Mouse (Mus musculus) frontal cortex, postnatal 36 days (tissue): Measurements from ENCODE around the gene Grid1.

Source experiments
- DNase-seq, 2 experiments: peaks; one replicate each; pipeline ENCODE4 v3.0.0; 2022; ENCODE audit warnings: low spot score in 2 of 2

Gene Grid1

DNA sequence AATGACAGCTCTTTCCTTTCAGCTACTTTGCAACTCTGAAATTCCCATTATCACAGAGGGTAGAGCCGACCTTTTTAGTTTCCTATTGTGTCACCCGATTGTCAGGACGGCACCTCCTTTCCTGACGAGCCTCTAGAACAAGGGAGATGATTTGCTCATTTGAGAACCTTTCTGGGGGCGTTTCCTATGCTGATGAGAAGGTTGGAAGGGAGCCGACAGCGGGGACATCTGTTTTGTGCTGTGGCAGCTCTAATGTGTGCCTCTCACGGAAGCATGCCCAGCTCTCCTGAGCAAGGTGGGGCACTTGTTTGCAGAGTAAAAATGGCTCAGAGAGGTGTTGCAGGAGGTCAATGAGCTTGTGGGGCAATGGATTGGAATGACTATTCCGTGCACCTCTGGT, 189.2 kb downstream of the Grid1 start:
- no peak for DNase-seq

DNA sequence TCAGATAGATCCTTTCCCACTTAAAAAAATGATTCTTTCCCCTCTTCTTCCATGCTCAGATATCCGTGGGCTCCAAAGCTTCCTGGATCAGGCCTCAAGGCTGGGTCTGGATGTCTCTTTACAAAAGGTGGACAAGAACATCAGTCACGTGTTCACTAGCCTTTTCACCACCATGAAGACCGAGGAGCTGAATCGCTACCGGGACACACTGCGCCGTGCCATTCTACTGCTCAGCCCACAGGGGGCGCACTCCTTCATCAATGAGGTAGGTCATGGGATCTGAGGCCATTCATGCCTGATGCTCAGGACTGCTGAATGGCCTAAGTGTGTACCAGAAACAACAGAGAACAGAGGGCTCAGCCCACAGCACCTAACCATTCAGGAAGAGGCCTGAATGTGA, 206.8 kb downstream of the Grid1 start:
- no peak for DNase-seq

DNA sequence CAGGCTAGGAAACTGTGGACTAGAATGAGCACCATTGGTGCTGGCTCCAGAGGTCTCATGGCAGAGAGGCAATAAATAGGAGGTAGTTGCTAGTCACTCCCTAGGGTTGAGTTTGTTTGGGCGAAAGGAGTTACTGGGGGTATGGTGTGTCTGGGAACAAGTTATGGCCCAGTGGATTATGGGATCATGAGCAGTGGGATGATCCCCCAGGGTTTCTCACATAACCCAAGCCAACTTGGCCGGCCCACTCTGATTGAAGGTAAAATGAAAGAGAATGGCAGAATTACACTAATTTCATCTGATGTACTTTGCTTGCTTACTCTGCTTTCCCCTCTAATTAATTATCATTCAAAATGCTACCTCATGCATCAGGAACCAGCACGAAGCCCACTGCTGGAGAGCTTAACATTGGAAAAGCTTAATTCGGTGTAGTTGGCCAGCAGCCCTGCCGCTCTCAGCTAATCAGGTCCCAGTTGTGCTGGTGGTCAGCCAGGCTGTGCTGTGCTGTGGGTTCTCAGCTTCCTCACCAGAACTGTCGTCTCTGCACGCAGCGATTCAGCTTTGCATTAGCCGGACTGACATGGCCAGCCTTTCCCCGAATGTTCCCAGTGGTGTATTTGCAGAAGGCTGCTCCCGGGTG, 207.7 kb downstream of the Grid1 start:
- peak in 1 of 2 experiments; percentile 22 for DNase-seq

DNA sequence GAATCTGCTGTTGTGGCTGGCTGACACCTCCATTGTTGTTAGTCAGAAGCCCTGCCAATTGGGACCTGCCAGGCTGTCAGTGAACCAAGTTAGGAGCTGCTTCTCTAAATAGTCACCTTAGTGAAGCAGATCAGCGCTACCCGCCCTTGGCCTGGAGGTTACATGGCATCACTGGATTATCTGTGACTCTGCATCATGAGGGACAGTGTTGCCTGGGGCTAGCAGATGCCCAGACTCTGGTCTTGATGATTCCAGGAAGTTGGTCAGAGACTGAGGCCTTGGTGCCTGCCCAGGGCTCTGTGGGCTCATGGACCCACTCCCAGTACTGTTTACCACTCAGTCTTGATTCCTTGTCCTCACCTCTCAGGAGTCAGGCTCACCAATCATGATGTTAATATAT, 209.7 kb downstream of the Grid1 start:
- DNase-seq = no peak

DNA sequence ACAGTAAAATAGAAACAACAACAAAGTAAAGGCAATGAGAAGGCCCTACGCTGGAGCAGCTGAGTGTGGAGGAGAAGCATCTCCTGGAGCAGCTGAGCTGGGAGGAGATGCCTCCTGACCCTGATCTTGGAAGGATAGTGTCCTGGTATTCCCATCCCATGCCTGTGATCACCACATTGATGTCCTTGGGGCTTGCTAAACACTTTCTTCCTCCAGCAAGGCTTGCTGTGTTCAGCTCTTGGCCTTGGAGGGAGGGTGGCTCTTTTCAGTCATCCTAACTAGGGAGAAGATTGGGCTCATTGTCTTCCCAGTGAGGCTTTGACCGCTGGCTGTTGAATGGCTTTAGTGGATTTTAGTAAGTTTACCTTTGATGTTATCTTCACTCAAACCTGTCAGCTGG, 210.4 kb downstream of the Grid1 start:
- no peak for DNase-seq

DNA sequence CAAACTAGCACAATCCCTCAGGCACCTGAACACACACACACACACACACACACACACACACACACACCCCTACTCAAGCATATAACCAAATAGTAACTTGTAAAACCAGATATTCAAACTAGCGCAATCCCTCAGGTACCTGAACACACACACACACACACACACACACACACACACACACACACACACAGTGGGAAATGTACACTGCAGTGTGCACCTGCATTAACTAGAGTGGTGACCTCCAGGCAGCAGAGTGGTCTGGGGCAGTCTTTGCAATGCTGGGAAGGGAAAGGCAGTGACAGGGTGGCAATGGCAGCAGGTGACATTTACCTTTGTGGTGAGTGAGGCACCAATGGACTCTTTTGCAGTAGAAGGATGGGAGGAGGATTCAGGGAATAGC, 212.4 kb downstream of the Grid1 start:
- no peak for DNase-seq

DNA sequence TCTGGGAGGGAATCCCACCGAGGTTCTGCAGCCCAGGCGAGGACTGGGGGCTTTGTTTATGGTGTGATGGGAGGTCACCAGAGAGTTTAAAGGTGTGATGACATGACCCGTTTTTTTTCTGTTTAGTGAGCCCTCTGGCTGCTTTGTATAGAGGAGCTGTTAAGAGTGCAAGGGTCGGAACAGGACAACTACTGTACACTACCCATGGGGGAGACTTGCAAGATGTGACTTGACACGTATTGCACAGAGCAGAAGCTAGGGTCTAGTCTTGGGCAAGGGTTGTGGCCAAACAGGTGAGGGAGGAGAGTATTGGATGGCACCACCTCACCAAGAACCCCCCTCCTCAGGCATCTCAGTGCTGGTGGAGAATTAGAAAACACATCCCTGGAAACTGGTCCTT, 224.4 kb downstream of the Grid1 start:
- no peak for DNase-seq

DNA sequence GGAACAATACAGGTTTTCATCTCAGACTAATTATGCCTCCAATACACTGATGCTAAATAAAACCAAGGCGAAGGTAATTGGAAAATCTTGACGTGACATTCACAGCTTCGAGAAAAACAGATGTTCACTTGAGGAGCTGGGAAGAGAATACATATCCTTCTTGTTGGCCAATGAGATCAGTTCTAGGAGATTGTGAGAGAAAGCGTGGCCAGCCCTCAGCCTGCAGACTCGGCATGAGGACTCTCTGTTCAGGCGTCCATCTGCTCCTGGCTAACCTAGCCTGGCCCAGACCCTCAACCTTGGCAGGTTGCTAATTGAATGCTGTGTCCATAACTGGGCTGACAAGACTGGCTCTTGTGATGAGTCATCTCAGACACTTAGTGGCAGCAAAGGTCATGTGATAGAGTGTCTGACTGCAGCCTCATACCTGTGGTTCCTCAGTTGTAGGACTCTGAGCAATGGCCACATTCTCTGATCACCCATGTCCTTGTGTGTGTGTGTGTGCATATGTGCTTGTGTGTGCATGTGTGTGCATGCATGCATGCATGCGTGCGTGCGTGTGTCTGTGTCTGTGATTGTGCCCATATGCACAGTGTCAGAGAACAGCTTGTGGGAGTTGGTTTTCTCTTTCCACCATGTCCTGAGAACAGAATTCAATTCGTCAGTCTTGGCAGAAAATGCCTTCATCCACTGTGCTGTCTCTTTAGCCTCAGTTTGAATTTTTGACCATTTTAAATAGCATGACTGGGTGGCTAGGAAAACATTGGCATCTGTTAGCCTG, 225.2 kb downstream of the Grid1 start:
- peak; percentile 26 to 44 for DNase-seq

DNA sequence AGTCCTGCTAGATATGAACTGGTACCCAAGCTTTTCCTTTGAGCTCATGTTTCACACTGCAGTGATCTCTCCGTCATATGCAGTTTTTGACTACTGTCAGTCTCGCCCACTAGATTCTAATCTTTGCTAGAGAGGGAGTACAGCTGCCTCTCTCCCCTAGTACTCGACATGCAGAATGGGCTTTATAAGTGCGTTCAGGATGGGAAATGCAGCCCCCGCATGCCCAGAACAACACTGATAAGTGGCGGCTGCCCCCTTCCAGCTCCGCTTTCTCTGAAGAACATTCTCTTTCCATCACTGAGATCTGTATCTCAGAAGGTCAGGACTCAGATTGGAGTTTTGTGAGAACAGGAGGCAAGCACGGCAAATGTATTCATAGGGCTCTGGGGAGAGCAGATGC, 229.3 kb downstream of the Grid1 start:
- peak in 1 of 2 experiments; percentile 8 for DNase-seq

DNA sequence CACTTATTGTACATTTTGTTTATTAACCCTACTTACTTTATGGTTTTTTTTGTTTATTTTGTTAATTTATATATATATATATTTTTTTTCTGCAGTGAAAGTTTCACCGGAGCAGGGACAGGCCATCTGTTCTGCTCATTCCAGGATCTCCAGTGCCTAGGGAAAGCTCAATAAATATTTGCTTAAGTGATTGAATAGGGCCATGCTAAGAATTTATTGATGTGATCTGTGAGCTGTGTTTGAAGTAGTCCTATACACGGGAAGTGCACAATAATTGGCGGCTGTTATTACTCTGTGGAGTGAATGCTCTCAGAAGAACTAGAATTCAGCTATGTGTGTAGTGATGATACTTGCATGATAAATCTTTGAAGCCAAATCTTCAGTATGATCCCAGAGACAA, 234.2 kb downstream of the Grid1 start:
- no peak for DNase-seq

DNA sequence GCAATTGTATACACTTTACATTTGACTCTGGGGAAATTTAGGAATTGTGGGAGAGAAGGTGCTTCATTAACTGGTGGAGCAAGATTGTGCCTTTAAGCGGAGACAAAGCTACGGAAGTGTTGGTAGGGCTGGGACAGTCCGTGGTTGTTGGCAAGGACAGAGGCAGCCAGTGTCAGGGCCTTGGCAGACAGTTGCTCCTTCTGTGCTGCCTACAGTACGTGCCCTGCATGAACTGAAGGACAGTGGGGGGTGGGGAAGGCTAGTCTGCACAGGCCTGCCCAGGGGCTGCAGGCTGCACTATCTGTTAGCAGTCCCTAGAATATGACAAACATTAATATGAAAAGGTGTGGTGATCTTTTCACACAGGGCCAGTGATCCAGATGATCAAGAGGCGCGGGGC, 254.7 kb downstream of the Grid1 start:
- peak; percentile 41 to 66 for DNase-seq

DNA sequence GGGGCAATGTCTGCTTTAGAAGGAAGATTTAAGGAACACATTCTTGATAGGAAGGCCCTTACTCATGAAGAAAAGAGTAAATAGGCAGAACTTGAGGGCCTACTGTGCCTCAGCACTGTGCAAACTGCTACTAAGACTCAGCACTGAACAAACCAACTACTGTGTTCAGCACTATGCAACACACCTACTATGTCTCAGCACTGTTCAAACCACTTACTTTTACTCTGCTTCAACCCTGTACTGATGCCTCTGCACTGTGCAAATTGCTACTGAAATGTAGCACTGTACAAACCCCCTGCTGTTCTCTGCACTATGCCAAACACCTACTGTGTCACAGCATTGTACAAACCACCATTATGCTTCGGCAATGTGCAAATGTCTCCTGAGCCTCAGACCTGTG, 260.0 kb downstream of the Grid1 start:
- no peak for DNase-seq

DNA sequence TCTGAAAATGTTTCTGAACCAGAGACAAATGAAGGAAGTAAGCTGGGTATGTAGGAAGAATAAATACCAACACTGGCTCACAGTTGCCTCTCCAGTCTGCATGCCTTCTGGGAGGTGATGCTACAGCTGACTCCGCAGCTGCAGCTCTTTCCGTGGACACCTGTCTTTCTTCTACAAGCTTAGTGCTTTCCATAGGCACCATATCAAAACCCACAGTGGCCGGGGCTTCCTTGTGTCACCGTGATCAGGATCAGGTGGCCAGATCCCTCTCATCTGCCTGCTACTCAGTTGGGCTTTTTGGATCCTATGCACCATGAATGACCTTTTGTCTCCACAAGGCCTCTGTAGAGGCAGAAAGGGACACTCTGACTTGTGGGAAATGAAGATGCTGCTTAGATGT, 272.7 kb downstream of the Grid1 start:
- no peak for DNase-seq

DNA sequence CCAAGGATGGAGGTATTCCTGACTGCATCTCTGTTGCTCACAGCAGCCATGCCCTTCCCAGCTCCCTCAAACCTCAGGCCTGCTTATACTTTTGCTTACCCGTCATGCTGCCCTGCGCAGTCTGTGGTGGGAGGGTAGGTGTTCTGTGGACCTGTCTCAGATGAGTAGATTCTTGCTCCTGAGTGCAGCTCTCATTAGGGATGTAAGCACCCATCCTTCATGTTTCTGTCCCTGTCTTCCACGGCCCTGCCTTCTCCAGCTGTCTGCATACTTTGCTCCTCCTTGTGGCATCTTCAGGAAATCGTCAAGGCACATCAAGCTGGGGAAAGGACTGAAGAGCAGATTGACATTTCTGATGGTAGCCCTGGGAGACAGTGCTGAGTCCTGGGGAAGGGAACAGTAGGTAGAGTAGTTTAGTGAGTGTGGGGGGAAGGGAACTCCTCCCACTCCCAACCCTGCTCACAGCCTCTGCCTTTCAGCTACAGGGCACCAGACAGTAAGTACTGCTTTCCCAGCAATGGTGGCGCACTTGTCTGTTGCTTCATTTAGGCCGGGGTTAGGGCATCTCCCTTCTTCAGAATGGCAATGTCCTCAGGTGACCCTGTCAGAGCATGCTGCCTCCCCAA, 273.8 kb downstream of the Grid1 start:
- no peak for DNase-seq

DNA sequence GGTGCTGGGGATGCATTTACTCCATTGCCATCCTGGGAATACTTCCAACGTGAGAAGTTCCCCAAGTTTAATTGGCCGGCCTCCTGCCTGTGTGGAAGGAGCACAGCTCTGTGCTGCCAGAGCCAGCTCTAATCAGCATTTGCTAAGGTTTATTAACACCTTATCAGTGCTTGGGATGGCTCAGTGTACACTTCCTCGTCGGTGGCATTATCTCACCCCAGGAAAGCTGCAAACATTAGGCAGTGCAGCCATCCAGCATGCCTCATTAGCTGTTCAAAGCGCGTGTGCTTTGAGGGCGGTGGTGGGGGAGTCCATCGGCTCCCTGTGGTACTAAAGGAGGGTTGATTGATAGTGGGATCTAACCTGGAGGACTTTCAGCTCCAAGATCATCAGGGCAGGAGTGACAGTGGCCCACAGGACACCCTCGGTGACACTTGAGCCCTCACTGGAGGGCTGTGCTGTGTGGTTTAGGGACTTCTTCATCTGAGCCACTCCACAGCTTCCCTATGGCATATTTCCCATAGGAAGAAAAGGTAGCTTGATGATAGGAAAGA, 275.7 kb downstream of the Grid1 start:
- DNase-seq = no peak

DNA sequence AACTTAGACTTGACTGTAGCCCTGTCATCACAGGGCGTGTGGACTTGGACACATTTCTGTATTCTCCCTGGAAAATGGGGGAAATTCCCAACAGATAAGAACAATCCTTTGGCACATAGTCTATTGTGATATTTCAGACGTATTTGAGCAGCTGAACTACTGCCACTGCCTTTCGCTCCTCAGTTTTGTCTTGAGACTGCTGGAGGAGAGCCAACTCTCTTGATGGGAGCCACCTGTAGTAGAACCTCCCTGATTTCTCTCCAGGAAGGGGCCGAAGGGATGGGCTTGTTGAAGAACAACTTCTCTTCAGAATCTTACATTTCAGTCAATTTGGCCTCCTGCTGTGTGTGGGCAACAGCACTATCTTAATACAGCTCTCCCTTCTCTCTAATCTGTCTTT, 276.2 kb downstream of the Grid1 start:
- no peak for DNase-seq

DNA sequence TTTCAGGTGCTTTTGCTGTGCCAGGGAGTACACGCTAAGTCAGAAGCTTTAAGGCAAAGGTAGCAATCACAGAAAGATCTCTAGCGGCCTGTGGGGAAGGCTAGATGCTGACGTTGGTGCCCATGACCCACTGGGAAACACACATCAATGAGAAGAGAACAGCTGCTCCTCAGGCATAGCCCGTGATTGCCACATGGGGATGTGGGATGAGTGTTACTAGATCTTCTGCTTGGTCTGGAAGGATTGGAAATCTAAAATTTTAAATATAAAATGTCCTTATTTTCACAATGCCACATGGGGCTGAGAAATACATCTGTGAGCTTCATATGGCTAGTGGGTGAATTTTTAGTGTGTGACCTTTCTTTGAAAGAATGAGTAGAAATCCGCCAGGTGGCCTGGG, 277.3 kb downstream of the Grid1 start:
- DNase-seq = peak in 1 of 2 experiments; percentile 49

DNA sequence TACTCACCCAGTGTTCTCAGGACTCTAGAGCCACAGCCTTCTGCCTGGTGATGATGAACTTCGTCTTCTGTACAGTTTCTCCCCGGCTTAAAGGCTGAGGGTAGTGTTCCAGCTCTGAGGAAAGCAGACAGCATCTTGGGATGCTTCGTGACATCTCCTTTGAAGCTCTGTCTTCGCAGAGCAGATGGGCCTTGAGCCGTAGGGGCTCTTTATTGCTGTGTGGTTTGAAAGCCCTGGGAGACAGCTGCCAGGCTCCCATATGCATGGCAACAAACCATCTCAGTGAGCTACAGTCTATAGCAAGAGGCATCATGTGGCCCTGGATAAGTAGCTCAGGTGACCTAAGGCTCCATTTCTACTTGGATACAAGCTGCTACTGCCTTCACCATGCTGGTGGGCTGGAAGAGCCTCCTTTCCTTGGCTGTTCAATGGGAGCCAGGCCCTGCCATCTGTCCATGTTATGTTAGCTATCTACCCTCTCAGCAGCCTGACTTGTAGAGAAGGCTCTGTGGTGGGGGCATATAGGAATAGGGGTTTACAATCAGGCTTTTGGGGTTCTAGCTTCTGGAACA, 283.8 kb downstream of the Grid1 start:
- no peak for DNase-seq

DNA sequence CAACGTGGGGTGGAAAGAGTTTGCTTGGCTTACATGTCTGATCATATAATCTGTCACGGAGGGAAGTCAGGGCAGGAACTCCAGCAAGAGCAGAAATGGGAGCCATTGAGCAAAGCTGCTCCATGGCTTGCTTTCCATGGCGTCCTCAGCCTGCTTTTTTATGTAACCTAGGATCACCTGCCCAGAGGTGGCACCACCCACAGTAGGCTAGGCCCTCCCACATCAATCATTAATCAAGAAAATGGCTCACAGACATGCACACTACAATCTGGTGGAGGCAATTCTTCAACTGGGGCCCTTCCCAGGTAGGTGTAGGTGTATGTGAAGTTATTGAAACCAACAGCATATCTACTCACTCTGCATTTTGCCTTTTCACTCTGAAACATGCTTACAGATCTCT, 287.7 kb downstream of the Grid1 start:
- no peak for DNase-seq

DNA sequence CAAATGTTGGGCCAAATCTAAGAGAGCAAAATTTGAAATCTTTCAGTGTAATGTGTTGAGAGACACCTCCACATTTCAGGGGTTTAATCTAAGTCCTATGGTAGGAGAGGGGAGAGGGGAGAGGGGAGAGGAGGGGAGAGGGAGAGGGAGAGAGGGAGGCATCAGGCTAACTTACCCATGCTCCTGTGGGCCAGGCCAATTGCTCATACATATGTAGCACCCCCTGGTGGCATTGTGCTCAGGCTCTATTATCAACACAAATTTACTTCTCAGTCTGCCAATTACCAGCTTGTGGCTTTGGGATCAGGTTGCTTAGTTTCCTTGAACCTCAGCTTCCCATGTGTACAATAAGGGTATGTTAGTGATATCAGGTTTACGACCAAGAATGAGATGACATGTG, 291.0 kb downstream of the Grid1 start:
- no peak for DNase-seq

DNA sequence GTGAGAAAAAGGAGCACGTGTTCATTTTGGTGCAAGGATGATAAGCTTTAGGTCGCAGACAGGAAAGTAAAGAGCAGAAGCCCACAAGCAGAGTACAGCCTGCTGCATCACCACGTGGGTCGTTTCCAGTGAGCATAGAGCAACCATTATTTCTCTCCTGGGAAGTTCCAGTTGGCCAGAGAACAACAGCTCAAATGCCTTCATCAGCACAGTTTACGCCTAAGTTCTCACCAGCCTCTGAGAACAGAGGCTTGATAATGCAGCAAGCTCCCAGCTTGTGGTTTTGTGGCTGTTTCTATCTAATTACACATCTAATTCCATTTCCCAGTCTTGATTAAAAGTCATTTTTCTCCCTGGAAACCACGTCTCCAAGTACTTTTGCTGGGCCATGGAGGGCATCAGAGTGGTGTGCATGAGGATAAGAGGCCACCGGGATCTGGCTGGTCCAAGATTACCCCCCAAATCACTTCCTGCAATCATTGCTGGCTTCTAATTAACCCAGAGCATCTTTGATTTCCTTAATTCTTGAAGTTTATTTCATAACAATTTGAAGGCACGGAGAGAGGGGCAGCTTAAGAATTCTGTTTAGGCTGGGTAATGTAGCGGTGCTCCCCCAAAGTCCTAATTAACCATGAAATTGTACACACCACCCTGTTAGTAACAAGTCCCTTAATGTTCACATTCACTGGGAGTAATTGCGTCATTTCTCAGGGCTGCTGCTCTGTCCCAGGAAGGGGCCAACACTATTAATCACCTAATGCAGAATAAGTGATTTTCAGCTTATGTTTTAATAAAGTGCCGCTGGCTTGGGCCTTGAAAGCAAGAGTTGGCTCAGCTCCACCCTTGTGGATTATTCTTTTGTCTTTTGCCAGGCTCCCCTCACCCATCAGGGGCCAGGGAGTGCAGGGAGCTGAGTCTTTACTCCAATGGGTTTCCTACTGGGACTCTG, 292.7 kb downstream of the Grid1 start:
- no peak for DNase-seq
